Mouse (Mus musculus) liver (tissue): ENCODE measurements around the gene Yars.

ENCODE experiments used
- DNase-seq: peaks from one replicate; pipeline ENCODE4 v3.0.0-alpha.2; 2020; ENCODE audit warnings: mixed read lengths

Gene Yars

DNA sequence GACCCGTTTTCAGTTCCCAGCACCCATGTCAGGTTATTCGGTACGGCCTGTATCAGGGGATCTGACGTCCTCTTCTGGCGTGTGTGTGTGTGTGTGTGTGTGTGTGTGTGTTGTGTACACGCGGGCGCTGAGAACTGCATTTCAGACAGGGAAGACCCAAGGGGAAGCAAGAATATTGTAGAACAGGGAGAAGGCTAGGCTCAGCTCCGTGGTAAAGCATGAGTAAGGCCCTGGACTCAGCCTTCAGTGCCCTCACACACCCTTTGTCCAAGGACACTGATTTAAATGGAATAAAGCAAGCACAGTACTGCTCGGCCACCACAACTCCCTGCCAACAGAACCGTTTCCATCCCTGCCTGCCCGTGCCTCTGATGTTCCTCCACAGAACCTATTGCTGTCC, 978 bp downstream of the Yars start:
- DNase-seq = peak; percentile 26

DNA sequence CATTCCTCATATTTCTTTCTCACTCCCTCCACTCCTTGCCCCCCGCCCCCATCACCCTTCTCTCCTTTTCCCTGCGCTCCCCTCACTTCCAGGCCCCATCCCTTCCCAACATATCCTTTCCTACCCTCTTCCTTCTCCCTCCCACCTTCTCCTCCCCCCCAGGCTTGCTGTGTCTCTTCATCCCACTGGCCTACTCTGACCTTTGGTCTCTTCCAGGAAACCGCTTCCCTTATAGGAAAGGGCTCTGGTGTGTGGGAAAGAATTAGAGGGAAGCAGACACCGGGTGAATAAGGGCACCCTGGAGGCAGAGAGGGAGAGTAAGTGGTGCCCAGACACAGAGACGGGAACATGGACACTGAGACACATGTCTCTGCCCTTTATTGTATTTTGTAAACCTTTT, 2.1 kb downstream of the Yars start:
- no peak for DNase-seq

DNA sequence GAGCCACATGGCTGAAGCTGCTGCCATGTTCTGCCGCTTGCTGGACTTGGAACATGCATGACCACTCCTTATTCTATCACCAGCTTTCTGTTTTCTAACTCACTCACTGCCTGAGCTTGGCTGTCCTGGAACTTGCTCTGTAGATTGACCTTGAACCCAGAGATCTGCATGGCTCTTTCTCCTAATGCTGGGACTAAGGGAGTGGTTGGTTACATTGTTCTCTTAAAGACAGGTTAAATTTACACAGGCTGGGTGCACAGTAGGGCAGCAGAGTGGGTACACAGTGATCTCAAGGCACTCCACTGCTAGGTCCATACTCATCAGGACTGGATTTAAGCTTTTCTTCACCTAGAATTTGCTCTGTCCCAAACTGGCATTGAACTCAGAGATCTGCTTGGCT, 4.7 kb downstream of the Yars start:
- no peak for DNase-seq

DNA sequence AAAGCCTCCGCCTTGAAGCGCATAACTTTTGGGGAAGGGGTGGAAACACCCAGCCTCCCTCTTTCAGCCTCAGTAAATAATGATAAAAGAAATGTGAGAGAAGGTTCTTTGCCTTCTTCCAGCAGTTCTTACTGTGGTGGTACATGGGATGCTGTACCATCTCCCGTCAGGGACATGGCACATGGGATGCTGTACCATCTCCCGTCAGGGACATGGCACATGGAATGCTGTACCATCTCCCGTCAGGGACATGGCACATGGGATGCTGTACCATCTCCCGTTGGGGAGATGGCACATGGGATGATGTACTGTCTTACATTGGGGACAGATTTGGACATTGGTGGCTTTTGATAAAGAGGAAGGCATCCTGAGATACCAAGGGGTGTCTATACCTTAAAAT, 8.0 kb downstream of the Yars start:
- DNase-seq = no peak

DNA sequence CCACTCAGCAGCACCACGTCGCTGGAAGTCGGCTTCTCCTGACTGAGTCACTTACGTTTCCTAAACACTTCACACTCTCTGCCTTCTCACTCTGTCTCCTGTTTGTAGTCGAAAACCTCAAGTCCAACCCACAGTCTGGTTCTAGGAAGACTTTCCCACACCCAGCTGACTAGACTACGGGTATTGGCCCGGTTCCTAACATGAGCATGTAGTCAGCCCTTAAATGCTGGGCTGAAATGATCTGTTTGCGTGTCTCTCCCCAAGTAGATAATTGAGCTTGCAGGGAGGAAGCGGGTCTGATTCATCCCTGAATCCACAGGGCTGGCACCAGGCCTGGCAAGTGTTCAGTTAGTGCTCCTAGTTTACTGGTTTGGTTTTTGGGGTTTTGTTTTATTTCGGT, 15.1 kb downstream of the Yars start:
- DNase-seq = no peak

DNA sequence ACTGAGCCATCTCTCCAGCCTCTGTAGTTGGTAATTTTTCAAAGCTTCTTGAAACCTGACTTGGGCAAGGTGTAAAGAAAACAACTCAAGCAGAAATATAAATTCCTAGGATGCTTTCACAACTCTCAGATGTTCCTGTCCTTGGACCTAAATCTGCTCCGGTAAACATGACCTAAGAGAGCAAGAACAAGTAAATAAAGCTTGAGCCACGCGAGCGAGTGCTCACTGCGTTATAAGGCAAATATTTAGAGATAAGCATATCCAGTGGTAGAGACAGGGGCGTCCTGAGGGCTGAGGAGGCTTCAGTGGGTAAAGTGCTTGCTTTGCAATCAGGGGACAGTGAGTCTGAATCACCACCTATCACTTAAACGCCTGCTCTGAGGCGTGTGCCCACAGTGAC, 17.2 kb downstream of the Yars start:
- DNase-seq = no peak

DNA sequence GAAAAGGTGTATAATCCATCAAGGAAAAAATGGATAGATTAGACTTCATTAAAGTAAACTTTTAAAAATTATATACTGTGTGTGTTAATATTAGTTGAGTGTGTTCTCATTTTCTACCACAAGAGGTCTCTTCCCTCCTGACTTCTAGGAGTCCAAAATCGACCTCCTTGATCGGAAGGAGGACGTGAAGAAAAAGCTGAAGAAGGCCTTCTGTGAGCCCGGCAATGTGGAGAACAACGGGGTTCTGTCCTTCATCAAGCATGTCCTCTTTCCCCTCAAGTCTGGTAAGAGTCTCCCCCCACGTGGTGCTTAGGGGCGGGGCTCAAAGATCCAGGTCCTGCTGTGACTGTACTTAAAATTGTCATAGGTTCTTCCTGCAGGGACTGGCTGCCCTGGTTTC, 19.9 kb downstream of the Yars start:
- no peak for DNase-seq

DNA sequence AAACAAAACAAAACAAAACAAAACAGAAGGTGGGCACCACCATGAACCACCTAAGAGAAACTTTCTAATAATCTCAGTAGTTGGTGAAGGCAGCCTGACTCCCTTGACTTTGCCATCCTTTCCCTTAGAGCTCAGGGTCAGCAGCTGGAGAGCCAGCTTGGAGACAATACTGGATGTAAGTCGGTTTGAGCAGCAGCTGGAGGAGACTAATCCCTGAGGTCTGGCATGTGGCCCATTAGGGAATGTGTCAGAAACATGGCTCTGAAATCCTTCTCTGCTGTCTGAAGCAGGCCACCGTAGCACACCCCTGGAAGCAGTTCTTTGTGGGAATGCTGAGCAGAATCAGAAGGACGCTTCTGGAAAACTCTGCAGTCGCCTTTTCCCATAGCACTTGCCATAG, 21.9 kb downstream of the Yars start:
- no peak for DNase-seq

DNA sequence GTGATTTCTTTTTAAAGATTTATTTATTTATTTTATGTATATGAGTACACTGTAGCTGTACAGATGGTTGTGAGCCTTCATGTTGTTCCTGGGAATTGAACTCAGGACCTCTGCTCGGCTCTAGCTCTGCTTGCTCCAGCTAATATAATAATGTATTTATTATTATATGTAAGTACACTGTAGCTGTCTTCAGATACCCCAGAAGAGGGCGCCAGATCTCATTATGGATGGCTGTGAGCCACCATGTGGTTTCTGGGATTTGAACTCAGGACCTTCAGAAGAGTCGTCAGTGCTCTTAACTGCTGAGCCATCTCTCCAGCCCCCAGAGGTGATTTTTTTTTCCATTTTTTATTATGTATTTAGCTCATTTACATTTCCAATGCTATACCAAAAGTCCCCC, 22.9 kb downstream of the Yars start:
- peak; percentile 38 for DNase-seq

DNA sequence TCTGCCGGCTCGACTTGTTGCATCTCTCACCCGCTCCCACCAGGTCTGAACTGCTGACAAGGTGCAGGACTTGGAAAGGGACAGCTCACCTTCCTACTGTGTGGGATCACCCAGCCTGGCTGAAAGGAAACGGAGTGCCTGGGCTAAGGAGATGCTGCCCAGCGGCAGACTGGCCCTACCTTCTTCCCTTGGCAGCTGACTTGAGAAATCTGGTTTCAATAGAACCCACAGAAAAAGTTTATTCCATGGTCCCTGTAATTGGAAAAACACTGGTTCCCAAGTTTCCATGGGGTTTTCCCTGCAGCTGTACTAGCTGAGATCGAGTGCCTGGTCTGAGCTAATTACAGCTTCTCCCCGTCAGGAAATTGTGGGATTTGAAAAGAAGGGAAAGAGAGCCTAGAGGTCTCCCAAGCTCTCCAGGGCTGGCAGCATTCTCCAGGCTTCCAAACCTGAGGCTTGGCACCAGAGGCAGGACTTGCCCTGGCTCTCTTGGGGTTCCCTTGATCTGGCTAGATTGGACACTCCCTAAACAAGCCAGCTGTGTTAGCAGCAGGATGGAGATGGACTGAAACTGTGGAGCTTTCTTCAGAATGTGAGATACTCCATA, 29.1 kb downstream of the Yars start:
- no peak for DNase-seq

DNA sequence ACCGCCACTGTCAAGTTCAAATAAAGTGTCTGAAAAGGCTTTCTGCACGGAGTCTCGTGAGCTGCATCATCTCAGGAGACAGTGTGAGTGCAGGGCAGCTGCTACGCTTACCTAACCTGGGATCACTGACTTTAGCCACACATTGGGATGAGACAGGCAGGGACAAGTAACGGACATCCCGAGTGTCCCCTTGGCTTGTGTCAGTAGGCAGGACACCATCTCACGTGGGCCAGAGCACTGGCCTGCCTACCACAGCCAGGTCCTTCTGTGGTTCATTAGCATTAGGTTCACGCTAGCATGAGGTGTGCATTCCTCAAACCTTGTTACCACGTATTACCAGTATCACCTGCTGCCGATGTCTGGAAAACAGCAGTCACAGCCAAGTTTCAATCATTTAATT, 29.6 kb downstream of the Yars start:
- no peak for DNase-seq

DNA sequence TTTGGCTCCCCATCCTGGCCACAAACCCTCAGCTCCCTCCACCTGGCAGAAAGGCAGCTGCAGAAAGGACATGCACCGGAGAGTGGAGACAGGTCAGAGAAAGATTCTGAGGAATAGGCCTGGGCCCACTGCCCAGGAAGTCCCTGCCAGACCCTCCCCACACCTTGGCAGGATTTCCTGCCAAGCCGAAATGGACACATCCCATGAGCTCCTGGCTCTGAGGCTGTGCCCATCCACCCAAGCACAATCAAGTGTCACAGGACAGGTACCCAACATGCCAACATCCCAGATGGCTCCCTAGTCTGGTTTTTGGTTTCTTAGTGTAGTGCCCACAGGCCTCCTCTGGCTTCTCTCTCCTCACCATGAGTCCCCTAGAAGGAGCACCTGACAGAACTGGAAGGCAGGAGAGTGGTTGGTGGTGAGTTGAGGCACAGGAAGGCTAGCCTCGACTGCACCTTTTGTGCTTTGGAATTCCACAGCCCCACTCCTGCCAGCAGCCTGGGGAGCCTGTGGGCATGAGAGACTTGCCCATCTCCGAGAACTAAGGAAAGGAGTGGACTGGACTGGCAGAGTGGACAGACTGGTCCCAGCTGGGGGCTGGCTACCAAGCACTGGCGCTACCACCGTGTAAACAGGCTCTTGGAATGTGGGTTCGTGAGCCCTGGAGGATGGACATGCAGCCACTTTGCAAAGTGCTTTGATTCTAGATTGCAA, 31.0 kb downstream of the Yars start:
- no peak for DNase-seq

DNA sequence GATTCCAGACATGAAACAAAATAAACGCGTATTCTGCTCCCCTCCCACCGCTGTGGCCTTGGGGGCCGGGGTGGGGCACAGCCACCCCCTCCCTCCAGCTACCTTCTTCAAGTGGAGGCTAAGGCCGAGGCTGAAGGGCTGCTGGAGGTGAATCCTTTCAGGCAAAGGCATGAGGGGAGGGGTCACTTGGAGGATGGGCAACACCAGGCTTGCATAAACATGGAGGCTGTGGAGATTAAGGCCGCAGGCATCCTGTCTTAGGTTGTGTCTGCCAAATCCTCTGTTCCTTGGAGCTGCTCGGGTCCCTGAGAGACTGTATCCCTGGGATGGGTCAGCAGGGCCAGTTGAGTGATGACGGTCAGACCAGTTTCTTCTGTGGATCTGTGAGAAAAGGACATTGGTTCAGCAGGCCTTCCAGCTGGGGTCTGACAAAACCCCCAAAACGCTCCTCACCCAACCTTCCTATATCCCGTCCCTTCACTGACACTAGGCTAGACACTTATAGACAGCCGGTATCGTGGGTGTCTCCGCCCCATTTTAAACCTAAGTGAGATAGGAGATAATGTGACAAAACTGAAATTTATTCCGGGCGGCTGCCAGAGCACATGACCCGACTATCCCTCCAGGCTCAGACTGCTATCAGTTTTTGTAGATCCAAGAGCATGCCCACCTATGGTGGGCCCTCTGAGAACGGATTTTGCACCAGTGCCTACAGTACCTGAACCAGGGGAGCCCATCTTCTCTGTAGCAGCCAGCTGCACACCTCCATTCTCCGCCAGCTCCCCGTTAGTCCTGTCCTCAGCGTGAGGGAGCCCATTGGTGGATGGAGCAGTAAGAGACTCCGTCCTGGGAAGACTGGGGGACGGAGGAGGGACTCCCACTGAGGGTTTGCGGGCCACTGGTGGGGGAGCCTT, 31.8 kb downstream of the Yars start:
- no peak for DNase-seq

DNA sequence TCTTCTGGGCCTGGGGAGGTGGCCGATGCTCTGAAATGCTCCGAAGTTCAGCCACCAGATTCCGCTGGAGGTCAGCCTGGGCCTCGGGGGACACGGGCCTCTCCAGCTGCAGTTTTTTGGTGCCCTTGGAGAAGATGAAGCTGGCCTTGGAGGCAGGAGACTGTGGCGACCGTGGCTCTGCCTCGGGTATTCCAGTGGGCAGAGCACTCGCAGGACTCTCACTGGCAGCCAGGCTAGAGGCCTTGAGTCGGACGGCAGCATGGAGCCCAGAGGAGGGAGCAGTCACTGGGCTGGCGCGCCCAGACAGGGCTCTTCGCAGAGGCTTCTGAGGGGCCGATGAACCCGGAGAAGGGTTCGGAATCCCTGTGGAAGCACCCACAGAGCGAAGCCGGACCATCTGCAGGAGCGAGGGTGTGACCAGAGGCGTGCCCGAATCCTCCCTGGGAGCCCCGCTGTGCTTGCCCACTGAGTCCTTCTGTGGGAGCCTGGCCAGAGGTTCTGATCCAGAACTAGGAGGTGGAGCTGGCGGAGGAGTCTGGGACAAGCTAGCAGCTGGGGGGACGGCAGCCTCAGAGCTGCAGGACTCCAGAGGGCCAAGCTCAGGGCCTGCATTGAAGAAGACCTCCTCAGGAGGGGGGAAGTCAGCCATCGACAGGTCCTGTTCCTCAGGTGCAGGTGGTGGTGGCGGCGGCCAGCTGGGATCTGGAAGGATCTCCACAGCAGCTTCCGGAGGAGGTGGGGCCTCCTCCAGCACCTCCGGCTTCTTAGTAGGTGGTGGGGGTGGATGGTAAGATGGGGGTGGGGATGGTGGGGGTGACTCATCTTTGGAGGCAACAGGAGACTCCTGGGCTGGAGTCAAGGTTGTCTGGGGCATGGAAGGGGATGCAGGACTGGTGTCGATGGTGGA, 32.7 kb downstream of the Yars start:
- no peak for DNase-seq

DNA sequence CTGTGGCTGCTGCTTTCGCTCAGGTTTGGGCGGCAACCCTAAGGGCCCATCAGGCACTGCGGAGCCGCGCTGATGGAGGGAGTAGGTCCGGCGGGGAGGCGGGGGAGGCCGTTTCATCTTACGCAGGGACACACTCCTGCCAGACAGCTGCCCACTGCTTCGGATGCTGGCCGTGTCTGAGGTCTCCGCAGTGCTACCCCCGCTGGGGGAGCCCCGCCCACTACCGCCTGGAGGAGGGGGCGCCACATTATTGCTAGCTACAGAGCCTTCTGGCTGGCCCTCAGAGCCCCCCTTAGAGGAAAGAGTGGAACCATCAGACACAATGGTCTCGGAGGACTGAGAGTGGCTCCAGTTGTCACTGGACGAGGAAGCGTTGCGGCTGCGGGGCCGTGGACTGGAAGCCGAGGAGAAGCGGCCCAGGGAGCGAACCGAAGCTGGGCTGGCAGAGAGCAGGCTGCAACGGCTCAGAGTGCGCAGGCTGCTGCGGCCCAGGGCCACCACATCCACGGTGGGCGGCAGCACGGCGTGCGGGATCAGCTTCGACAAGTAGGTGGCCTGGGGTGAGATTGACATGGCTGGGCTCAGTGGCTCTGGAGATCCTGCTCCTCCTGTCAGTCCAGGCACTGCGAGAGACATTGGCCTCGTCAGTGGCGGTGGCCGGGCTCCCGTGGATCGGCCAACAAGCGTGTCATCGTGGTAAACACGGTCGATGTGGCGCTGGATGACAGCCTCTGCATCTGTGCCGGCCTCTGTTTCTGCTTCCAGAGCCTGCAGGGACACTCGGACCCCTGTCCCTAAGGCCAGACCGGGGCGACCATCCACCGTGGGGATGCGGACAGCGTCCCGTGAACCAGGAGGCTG, 34.1 kb downstream of the Yars start:
- no peak for DNase-seq

DNA sequence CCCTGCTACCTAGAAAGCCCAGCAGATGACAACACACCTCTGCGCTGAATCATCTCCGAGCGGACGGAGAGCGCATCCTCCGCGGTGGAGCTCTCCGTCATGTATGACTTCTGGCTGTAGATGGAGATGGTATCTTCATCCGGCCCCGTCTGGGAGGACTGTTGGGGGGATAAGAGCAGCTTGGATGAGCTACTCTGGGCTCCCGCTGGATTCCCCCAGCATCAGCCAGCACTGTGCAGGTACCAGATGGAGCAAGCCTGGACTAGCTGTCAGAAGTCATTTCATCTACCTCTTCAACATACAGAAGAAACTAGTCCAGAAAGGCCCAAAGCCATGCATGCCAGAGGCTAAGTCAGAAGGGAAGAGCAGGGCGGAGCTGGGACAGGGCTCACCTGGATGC, 35.8 kb downstream of the Yars start:
- DNase-seq = no peak

DNA sequence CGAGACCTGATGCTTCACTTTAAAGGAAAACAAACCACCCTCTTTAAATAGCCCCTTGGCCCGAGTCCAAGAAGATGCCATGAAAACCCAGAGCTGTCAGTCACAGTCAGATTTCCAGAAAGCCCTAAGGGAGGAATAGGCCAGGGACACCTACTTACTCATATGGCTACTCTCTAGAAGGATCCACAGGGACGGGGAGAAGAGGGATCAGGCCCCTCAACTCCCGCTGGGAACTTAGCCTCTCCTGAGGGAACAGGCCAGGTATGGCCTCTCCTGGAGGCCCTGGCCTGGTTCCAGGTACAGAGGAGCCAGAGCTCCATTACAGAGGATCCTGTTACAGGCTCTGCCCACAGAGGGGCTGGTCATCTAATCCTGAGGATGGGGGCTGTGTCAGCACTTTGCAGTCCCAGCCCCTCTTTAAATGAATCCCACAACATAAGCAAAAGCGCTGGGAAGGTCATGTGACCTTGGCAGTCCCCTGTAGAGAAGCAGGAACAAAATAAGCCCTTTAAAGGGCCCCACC, 36.9 kb downstream of the Yars start:
- DNase-seq = no peak

DNA sequence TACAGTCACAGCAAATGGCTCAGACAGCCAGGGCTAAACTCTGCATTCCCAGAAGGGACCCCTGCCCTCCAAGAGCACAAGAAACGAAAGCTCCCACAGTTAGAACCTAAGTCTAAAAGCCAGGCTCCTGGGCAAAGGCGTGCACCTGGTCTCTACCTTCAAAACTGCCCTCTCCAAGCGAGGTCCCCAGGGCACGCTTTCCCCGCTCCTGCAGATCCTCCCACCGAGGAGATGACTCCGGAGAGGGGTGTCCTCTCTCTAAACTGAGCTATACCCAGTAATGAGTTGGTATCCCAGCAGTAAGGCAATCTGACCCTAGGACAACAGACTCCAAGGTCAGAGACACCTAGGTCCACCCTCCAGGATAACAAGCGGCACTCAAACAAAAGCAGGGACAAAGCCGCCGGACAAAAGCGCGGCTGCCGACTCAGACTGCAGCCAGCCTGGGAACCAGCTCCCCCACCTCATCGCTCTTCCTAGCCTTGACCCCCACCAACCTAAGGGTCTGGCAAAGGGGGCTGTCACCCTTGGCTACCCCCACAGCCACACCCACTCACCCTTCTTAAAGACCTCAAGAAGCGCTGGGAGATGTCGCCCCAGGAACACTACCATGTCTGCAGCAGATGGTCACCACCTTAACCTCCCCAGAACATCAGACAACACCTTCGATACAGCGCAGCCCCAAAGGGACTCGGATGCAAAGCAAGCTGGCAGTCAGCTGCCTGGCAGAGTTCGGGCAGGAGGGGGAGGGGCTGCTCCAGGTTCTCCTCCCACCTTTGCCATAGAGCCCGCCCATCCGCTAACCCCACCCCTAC, 37.8 kb downstream of the Yars start:
- no peak for DNase-seq

DNA sequence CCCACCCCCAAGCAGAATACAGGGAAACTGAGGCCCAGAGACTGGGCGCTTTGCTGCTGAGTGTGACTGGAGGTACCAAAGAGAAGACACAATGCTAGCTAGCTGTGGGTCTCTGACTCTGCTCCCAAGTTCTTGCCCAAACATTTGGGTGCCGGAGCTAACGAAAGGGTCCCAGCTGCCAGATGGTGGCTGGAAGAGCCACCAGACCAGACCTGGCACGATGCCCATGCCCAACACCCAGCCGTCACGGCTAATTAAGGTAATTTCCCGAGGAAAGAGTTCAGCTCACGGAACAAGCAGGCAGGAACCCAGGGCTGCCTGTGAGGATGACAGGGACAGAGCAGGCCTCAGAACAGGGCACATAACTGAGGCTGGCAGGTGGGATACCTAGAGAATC, 38.4 kb downstream of the Yars start:
- DNase-seq = no peak

DNA sequence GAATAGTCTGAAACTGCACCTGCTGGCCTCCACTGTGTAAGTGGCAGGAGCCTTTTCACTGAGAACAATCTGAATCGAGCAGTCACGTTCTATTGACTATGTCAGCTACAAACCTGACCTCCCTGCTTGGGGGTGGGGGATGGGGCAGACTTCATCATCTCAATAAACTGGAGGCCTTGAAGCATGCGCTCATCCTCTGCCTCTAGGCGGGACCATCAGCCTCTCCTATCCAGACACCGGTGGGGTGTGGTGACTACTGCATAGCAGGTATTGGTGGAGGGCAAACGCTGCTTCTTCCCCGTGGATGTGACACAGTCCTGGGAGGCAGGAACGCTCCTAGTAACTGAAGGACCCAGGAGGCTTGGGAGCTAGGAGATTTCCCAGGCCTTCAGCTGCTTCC, 41.4 kb downstream of the Yars start:
- no peak for DNase-seq
